Mouse (Mus musculus) CH12.LX (cell line): ENCODE measurements at regions not wholly inside any gene's neighbourhood (a gene's known extent, or its start where the extent isn't known, plus 50 kb on each side); places are given as distances from the start of the nearest gene placed in this dataset.

Source experiments
- CHD2 ChIP-seq: IDR thresholded peaks from 2 replicates; pipeline ENCODE4 v1.6.1; 2011; ENCODE audit warnings: low read length, improper control_type of control experiment
- CTCF ChIP-seq, 2 experiments: IDR thresholded peaks in 1 of 2; conservative IDR thresholded peaks in 1 of 2; 2 replicates each; pipeline ENCODE4 v1.5.1; 2011 to 2012; ENCODE audit warnings: low read depth in 2 of 2, low read length in 2 of 2, improper control_type of control experiment in 1 of 2, inconsistent platforms in 1 of 2, mild to moderate bottlenecking in 1 of 2, moderate library complexity in 1 of 2
- E2F4 ChIP-seq: IDR thresholded peaks from 2 replicates; pipeline ENCODE4 v1.6.1; 2011; ENCODE audit warnings: low read depth, low read length, improper control_type of control experiment; ENCODE audit not compliant: insufficient replicate concordance
- ELF1 ChIP-seq: IDR thresholded peaks from 2 replicates; pipeline ENCODE4 v1.6.1; 2014; ENCODE audit warnings: low read depth, mild to moderate bottlenecking, inconsistent platforms, low read length, improper control_type of control experiment
- KAT2A ChIP-seq: IDR thresholded peaks from 2 replicates; pipeline ENCODE4 v1.6.1; 2012; ENCODE audit warnings: low read length, improper control_type of control experiment, inconsistent platforms; ENCODE audit not compliant: insufficient replicate concordance
- MEF2A ChIP-seq: IDR thresholded peaks from 2 replicates; pipeline ENCODE4 v1.6.1; 2014; ENCODE audit warnings: low read depth, mild to moderate bottlenecking, inconsistent platforms, low read length, improper control_type of control experiment, borderline replicate concordance
- MYC ChIP-seq: IDR thresholded peaks from 2 replicates; pipeline ENCODE4 v1.6.1; 2011; ENCODE audit warnings: low read depth, mild to moderate bottlenecking, improper control_type of control experiment, low read length
- SIN3A ChIP-seq: IDR thresholded peaks from 2 replicates; pipeline ENCODE4 v1.6.1; 2012; ENCODE audit warnings: low read length, improper control_type of control experiment, inconsistent platforms
- TCF12 ChIP-seq: IDR thresholded peaks from 2 replicates; pipeline ENCODE4 v1.6.1; 2014; ENCODE audit warnings: low read depth, mild to moderate bottlenecking, inconsistent platforms, low read length, improper control_type of control experiment
- USF1 ChIP-seq: IDR thresholded peaks from 2 replicates; pipeline ENCODE4 v1.6.1; 2014; ENCODE audit warnings: low read depth, mild to moderate bottlenecking, inconsistent platforms, low read length, improper control_type of control experiment

GRCm38 (mm10) chr15:52785976-52786375 lies 1098.7 kb upstream of the Gm7489 start:
- TF ChIP-seq CTCF (conservative IDR thresholded peaks at IDR 0.05 in 1 of 2, IDR thresholded peaks at IDR 0.05 in 1 of 2; ENCODE audit: low read depth in 2 of 2, low read length in 2 of 2) (no peak), TCF12 (no peak), CHD2 (no peak), USF1 (no peak), KAT2A (no peak), E2F4 (no peak), MYC (no peak), SIN3A (no peak), MEF2A (no peak), ELF1 (no peak)
